Mouse (Mus musculus) embryonic facial prominence, embryonic 15.5 days (tissue): ENCODE results near the gene Wdr31. TPM values are rescaled to one million over a fixed set of nuclear protein-coding genes. Genes with fewer than 3 reads are reported as not detected.

ENCODE experiments used
- ATAC-seq: fragments of 200-750 bp; cut with Nextera tagmentation; 2 replicates; pipeline ENCODE4 v1.8.0; 2017; ENCODE audit warnings: low read depth, moderate TSS enrichment; ENCODE audit not compliant: insufficient number of reproducible peaks, low FRiP score, low TSS enrichment
- H3K27ac ChIP-seq: fragments of 300-500 bp; sonication (generic); replicated peaks from 2 replicates; pipeline ENCODE4 v1.5.1; 2015; ENCODE audit warnings: mild to moderate bottlenecking, inconsistent platforms
- H3K27me3 ChIP-seq: fragments of 300-500 bp; sonication (generic); 2 replicates; pipeline ENCODE4 v1.6.1; 2015; ENCODE audit warnings: inconsistent platforms
- H3K36me3 ChIP-seq: fragments of 300-500 bp; sonication (generic); 2 replicates; pipeline ENCODE4 v1.6.1; 2015; ENCODE audit warnings: mild to moderate bottlenecking, inconsistent platforms
- H3K4me1 ChIP-seq: fragments of 300-500 bp; sonication (generic); 2 replicates; pipeline ENCODE4 v1.6.1; 2015; ENCODE audit warnings: inconsistent platforms
- H3K4me2 ChIP-seq: fragments of 300-500 bp; sonication (generic); replicated peaks from 2 replicates; pipeline ENCODE4 v1.6.1; 2015; ENCODE audit warnings: mild to moderate bottlenecking, inconsistent platforms
- H3K4me3 ChIP-seq: fragments of 300-500 bp; sonication (generic); replicated peaks from 2 replicates; pipeline ENCODE4 v1.5.1; 2015; ENCODE audit warnings: mild to moderate bottlenecking, inconsistent platforms
- H3K9ac ChIP-seq: fragments of 300-500 bp; sonication (generic); 2 replicates; pipeline ENCODE4 v1.6.1; 2015; ENCODE audit warnings: inconsistent platforms
- H3K9me3 ChIP-seq: fragments of 300-500 bp; sonication (generic); replicated peaks from 2 replicates; pipeline ENCODE4 v1.6.1; 2016; ENCODE audit warnings: inconsistent platforms
- WGBS: fragments of 180-500 bp; shearing (Covaris S2); methylation state at CpG from one replicate; pipeline ENCODE4 v1.1.7; 2015; 5-methylcytosine and 5-hydroxymethylcytosine counted together
- polyA plus RNA-seq: library from polyadenylated mRNA; unstranded; fragments of >200 nt; fragmentation: Nextera tagmentation; extraction: Ambion mirVana; gene quantifications from 2 replicates; pipeline ENCODE4 v1.2.1, GENCODE M21; 2015

Wdr31 gene
- polyA plus RNA-seq = 7.3 and 11.2 TPM in 2 replicates

DNA sequence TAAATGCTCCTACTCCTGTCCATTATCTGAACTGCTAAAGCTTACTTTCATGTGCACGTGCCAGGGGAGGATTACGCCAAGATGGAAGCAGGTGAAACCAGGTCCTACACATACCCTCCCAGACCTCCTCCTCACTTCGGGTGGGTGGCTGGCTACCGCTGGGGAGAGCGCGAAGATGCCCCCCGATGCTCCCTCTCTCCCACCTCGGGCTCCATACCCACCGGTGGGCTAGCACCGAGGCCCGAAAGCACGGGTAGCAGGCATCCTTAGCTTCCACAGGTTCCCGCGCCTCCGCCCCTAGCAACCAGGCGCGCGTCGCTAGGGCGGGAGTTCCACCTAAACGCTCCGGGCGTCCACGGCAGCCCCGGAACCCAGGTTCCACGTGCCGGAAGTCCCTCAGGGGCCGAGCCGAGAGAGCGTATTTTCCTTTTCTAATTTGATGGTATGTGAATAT is at the start of gene Wdr31:
TSS of gene Wdr31 (minus strand) at position 299 of the 454 bp plus-strand sequence.
- Histone ChIP-seq H3K4me1 (0 out of 2 replicates have a peak, but pooled peaks cover 3% of the 10 kb centered on the region), H3K27me3 (no peaks in the 10 kb centered on the region), H3K4me3 (peak within 1 kb of the TSS; percentile 65), H3K36me3 (no peaks in the 10 kb centered on the region), H3K9ac (peak within 1 kb of the TSS; percentile 51), H3K9me3 (no peaks in the 10 kb centered on the region), H3K27ac (no peak within 1 kb of the TSS), H3K4me2 (peak within 1 kb of the TSS; percentile 84)
- 1% methylated on average over 30 of the region's 30 CpGs for WGBS
- peak; percentile 85 for ATAC-seq

DNA sequence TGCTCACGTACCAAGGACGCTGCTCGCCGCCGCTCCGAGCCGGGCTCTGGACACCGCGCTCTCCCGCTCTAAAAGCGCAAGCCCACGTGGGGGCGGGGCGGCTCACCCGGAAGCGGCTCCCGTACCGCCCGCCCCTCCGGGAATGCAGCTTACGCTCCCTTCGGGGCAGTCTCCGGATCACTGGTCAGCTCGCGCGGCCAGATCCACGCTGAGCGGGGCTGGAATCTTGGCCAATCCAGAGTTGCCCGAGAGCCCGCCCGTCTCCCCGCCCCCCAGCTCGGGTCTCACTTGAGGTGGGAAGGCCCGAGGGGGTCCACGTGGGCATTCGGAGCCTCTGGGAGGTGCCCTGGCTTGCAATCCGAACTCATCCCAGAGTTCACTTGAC is 49.1 kb upstream of the Wdr31 start, which contains the start of gene Alad:
TSS of gene Alad (minus strand) at position 70 of the 385 bp plus-strand sequence.
- Histone ChIP-seq H3K9ac (peak within 1 kb of the TSS; percentile 63), H3K4me1 (peaks cover 57% of the 10 kb centered on the region), H3K27me3 (no peaks in the 10 kb centered on the region), H3K9me3 (no peaks in the 10 kb centered on the region), H3K27ac (peak within 1 kb of the TSS; percentile 89), H3K4me3 (peak within 1 kb of the TSS; percentile 79), H3K36me3 (0 out of 2 replicates have a peak, but pooled peaks cover 12% of the 10 kb centered on the region), H3K4me2 (peak within 1 kb of the TSS; percentile 76)
- ATAC-seq = peak; percentile 82
- WGBS = 1% methylated on average over 37 of the region's 37 CpGs

DNA sequence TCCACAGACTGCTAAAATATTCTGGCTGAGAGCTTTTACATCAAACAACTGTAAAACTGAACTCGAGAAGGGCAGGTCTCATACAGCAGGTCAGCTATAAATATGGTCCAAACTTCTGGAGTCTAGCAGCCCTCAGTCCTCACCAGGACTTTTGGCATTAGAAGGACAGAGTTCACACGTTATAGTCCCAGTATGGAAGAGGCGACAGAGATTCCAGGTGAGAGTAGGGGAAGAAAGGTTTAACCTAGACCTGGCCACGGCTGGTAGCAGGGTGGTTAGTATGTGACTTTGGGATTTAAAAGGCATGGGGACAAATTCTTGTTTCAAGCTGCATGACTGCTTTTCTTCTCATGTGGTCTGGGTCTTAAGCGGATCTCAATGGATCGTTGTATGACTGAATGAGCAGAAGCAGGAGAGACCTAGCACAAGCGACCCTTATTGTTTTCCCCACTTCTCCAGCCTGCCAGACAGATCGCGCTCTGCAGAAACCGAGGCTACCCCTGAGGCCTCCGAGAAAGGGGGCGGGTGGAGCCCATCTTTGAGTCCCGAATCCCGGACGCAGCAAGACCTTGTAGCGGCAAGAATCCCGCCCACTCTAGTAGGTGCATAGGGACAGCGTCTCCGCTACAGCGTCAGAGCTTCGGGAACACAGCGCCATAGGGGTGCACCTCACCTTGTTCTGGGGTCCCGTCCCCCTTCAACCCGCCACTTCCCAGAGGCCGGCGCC is 48.6 kb upstream of the Wdr31 start:
- Histone ChIP-seq H3K4me1 (peaks cover 56% of the 10 kb centered on the region), H3K36me3 (0 out of 2 replicates have a peak, but pooled peaks cover 12% of the 10 kb centered on the region), H3K4me2 (peak overlapping the region; percentile 76), H3K9ac (peak overlapping the region; percentile 63), H3K27ac (peak overlapping the region; percentile 89), H3K4me3 (peak overlapping the region; percentile 79), H3K9me3 (no peaks in the 10 kb centered on the region), H3K27me3 (no peaks in the 10 kb centered on the region)
- WGBS = under 1% methylated on average over 26 of the region's 26 CpGs
- ATAC-seq = peak; percentile 66

- H3K9ac ChIP-seq = 0 out of 2 replicates have a peak overlapping the region, but pooled peaks have one; percentile 63
- peak overlapping the region; percentile 79 for H3K4me3 ChIP-seq
- peak overlapping the region; percentile 89 for H3K27ac ChIP-seq
- peak overlapping the region; percentile 76 for H3K4me2 ChIP-seq
- no peaks in the 10 kb centered on the region for H3K27me3 ChIP-seq
- H3K9me3 ChIP-seq = no peaks in the 10 kb centered on the region
- H3K36me3 ChIP-seq = peaks cover 15% of the 10 kb centered on the region; the same call in 1 of the 2 replicates
- 34% methylated on average over 13 of the region's 13 CpGs for WGBS
- ATAC-seq = no peak
- peaks cover 52% of the 10 kb centered on the region for H3K4me1 ChIP-seq
Measured at GRCm38 (mm10) chr4:62518416-62519121, 47.9 kb upstream of the Wdr31 start.

DNA sequence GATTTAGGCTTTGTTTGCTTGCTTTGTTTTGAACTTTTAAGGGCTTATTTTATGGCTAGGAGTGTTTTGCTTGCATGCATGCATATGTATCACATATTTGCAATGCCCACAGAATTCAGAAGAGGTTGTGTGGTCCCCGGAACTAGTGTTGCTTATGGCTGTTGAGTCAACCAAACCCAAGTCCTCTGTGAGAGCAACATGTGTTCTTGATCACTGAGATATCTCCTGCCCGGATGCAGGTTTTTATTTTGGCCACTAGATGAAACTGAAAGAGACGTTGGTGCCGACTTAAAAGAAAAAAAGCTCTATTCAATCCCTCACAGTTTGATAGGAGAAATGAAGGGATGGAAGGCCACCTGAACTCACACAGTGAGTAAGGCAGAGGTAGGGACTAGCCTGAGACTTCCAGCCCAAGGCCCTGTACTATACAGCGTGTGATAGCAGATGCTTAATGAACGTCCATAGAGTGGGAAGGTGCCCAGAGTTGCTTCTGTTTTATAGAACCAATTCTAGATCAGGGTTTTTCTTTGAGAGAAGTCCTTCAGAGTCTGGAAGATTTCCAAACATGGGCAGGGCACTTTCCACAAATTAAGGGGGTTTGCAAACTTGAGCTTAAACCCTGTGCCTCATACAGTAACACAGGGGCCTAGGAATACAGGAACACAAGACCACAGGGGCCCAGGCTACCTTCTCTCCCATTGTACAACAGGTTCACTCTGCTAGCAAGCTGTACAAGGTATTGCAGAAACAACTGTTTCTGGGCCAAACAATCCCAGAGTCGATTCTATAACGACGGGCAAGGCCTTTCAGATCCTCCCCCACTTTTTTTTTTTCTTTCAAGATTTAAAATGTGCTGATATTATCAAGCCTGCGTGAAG is 47.1 kb upstream of the Wdr31 start:
- Histone ChIP-seq H3K9me3 (no peaks in the 10 kb centered on the region), H3K9ac (no peak overlapping the region), H3K36me3 (peaks cover 15% of the 10 kb centered on the region), H3K4me3 (peak overlapping the region; percentile 79; the same call in 1 of the 2 replicates), H3K4me2 (peak overlapping the region; percentile 76), H3K27me3 (no peaks in the 10 kb centered on the region), H3K4me1 (peaks cover 48% of the 10 kb centered on the region), H3K27ac (peak overlapping the region; percentile 89; the same call in 1 of the 2 replicates)
- ATAC-seq = no peak
- 45% methylated on average over 10 of the region's 10 CpGs for WGBS

GRCm38 (mm10) chr4:62517046-62517445 is 46.4 kb upstream of the Wdr31 start:
- H3K4me3 ChIP-seq = no peak overlapping the region
- no peak overlapping the region for H3K9ac ChIP-seq
- H3K27ac ChIP-seq = peak overlapping the region; percentile 41; the same call in 1 of the 2 replicates
- H3K27me3 ChIP-seq = no peaks in the 10 kb centered on the region
- no peak overlapping the region for H3K4me2 ChIP-seq
- no peak for ATAC-seq
- 72% methylated on average over 8 of the region's 8 CpGs for WGBS
- H3K9me3 ChIP-seq = no peaks in the 10 kb centered on the region
- H3K36me3 ChIP-seq = peaks cover 20% of the 10 kb centered on the region
- peaks cover 48% of the 10 kb centered on the region for H3K4me1 ChIP-seq

DNA sequence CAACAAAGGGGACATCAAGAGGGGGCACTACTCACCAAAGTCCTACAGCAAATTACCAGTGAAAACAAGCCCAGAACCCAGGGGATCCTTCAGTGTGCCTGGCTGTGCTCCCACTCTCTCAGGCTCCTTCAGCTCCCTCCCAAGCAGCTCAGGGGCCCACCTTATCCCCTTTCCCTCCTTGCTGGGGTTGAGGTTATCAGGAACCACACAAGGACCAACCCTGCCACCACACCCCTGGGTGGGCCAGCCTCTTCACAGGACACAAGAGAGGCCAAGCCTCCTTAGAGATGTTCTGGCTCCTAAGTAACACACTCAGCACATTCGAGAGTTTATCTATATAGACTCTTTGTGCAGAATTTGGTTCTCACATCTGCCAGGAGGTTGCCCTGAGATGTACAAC is 45.9 kb upstream of the Wdr31 start:
- Histone ChIP-seq H3K27me3 (no peaks in the 10 kb centered on the region), H3K36me3 (peaks cover 24% of the 10 kb centered on the region), H3K4me3 (no peak overlapping the region), H3K4me1 (peaks cover 48% of the 10 kb centered on the region), H3K27ac (no peak overlapping the region), H3K9ac (no peak overlapping the region), H3K9me3 (no peaks in the 10 kb centered on the region), H3K4me2 (no peak overlapping the region)
- 83% methylated on average over 1 of the region's 1 CpGs for WGBS
- no peak for ATAC-seq

- H3K4me2 ChIP-seq = no peak overlapping the region
- H3K27ac ChIP-seq = no peak overlapping the region
Measured at GRCm38 (mm10) chr4:62516079-62516478, 45.4 kb upstream of the Wdr31 start.

GRCm38 (mm10) chr4:62515490-62515889 is 44.8 kb upstream of the Wdr31 start:
- H3K9me3 ChIP-seq = no peaks in the 10 kb centered on the region
- H3K4me2 ChIP-seq = no peak overlapping the region
- H3K4me3 ChIP-seq = no peak overlapping the region
- peaks cover 46% of the 10 kb centered on the region for H3K4me1 ChIP-seq
- WGBS = 74% methylated on average over 3 of the region's 3 CpGs
- H3K27ac ChIP-seq = no peak overlapping the region
- H3K27me3 ChIP-seq = no peaks in the 10 kb centered on the region
- ATAC-seq = no peak
- peaks cover 35% of the 10 kb centered on the region for H3K36me3 ChIP-seq
- H3K9ac ChIP-seq = no peak overlapping the region

More at GRCm38 (mm10) chr4:62516079-62516478, 45.4 kb upstream of the Wdr31 start:
- no peak overlapping the region for H3K4me3 ChIP-seq
- no peaks in the 10 kb centered on the region for H3K9me3 ChIP-seq
- peaks cover 48% of the 10 kb centered on the region for H3K4me1 ChIP-seq
- H3K36me3 ChIP-seq = peaks cover 29% of the 10 kb centered on the region
- 53% methylated on average over 2 of the region's 2 CpGs for WGBS
- no peak for ATAC-seq
- H3K27me3 ChIP-seq = no peaks in the 10 kb centered on the region
- H3K9ac ChIP-seq = no peak overlapping the region

DNA sequence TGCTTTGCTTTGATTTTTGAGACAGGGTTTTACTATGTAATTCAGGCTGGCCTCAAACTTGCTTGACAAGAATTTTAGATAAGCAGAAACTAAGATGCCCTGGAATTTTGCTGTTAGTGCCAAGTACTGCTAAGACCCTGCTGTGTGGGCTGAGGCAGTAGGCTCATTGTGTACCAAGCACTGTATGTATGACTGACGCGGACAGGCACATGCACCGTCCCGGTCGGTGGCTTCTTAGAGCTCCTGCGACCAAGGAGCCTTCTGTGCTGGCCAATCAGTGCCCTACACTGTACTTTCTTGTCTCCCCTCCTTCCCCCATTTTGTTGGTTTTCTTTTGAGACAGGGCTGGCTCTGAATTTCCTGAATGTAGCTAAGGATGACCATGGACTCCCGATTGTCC is 44.3 kb upstream of the Wdr31 start:
- Histone ChIP-seq H3K4me1 (peaks cover 43% of the 10 kb centered on the region), H3K9me3 (no peaks in the 10 kb centered on the region), H3K4me3 (no peak overlapping the region), H3K4me2 (no peak overlapping the region), H3K36me3 (peaks cover 40% of the 10 kb centered on the region), H3K9ac (no peak overlapping the region), H3K27me3 (no peaks in the 10 kb centered on the region), H3K27ac (no peak overlapping the region)
- no peak for ATAC-seq
- WGBS = 73% methylated on average over 7 of the region's 7 CpGs
